Mouse (Mus musculus): ENCODE measurements around the gene Runx3. TPM values are rescaled to one million over a fixed set of nuclear protein-coding genes. Genes with fewer than 3 reads are reported as not detected.
"Not testable (repeated sequence)": the region's sequence is repeated elsewhere in the genome, so short reads cannot be mapped to it uniquely, and the experiment has no call there.

The Runx3 gene
- polyA plus RNA-seq, 1 experiment from 2014 or later = 0.83 TPM

GRCm38 (mm10) chr4:135181819-135182218 lies 61.4 kb downstream of the Runx3 start:
- H3K27me3 ChIP-seq = no peaks in the 10 kb centered on the region
- H3K36me3 ChIP-seq = no peaks in the 10 kb centered on the region
- no peak for ATAC-seq (ENCODE audit: low read depth)
- no peak overlapping the region for H3K4me3 ChIP-seq (replicated peaks)
- no peaks in the 10 kb centered on the region for H3K9me3 ChIP-seq (replicated peaks)
- no peak overlapping the region for H3K4me2 ChIP-seq
- no peak for DNase-seq
- H3K9ac ChIP-seq = no peak overlapping the region
- 48% methylated on average over 4 of the region's 4 CpGs for WGBS (ENCODE audit: insufficient replicate concordance)
- no peak overlapping the region for H3K27ac ChIP-seq
- H3K4me1 ChIP-seq (replicated peaks) = peaks cover 6% of the 10 kb centered on the region; the same call in 1 of the 2 replicates

GRCm38 (mm10) chr4:135184277-135184676 lies 63.8 kb downstream of the Runx3 start:
- not testable (repeated sequence) for DNase-seq; H3K9ac ChIP-seq; H3K4me1 ChIP-seq (replicated peaks); H3K27ac ChIP-seq; ATAC-seq (ENCODE audit: low read depth); H3K36me3 ChIP-seq; H3K4me3 ChIP-seq (replicated peaks); H3K27me3 ChIP-seq; H3K9me3 ChIP-seq (replicated peaks); H3K4me2 ChIP-seq
- WGBS (ENCODE audit: insufficient replicate concordance) = 85% methylated on average over 7 of the region's 13 CpGs

GRCm38 (mm10) chr4:135189452-135190008 lies 69.1 kb downstream of the Runx3 start:
- Histone ChIP-seq H3K9me3 (replicated peaks) (no peaks in the 10 kb centered on the region), H3K36me3 (no peaks in the 10 kb centered on the region), H3K27me3 (peaks cover 9% of the 10 kb centered on the region; the same call in 1 of the 2 replicates), H3K9ac (no peak overlapping the region), H3K4me2 (no peak overlapping the region), H3K27ac (no peak overlapping the region), H3K4me1 (replicated peaks) (no peaks in the 10 kb centered on the region), H3K4me3 (replicated peaks) (no peak overlapping the region)
- DNase-seq (no peak), ATAC-seq (ENCODE audit: low read depth) (no peak)
- WGBS (ENCODE audit: insufficient replicate concordance) = 71% methylated on average over 12 of the region's 12 CpGs

GRCm38 (mm10) chr4:135190364-135190763 lies 69.9 kb downstream of the Runx3 start:
- Histone ChIP-seq H3K27ac (no peak overlapping the region), H3K4me2 (no peak overlapping the region), H3K36me3 (no peaks in the 10 kb centered on the region), H3K4me3 (replicated peaks) (no peak overlapping the region), H3K9ac (no peak overlapping the region), H3K27me3 (peaks cover 9% of the 10 kb centered on the region; the same call in 1 of the 2 replicates), H3K4me1 (replicated peaks) (no peaks in the 10 kb centered on the region), H3K9me3 (replicated peaks) (no peaks in the 10 kb centered on the region)
- no peak for DNase-seq
- no peak for ATAC-seq (ENCODE audit: low read depth)
- 79% methylated on average over 1 of the region's 1 CpGs for WGBS (ENCODE audit: insufficient replicate concordance)

- ATAC-seq (ENCODE audit: low read depth) = no peak
- WGBS (ENCODE audit: insufficient replicate concordance) = 25% methylated on average over 1 of the region's 1 CpGs
These were observed 70.7 kb downstream of the Runx3 start for GRCm38 (mm10) chr4:135191185-135191584.

GRCm38 (mm10) chr4:135191604-135192003 lies 71.2 kb downstream of the Runx3 start:
- DNase-seq (no peak), ATAC-seq (ENCODE audit: low read depth) (no peak)
- WGBS (ENCODE audit: insufficient replicate concordance) = 70% methylated on average over 11 of the region's 11 CpGs
- Histone ChIP-seq H3K27ac (no peak overlapping the region), H3K9ac (no peak overlapping the region), H3K36me3 (no peaks in the 10 kb centered on the region), H3K4me2 (no peak overlapping the region), H3K27me3 (peaks cover 9% of the 10 kb centered on the region; the same call in 1 of the 2 replicates), H3K4me1 (replicated peaks) (no peaks in the 10 kb centered on the region), H3K4me3 (replicated peaks) (no peak overlapping the region), H3K9me3 (replicated peaks) (no peaks in the 10 kb centered on the region)

More at GRCm38 (mm10) chr4:135191185-135191584, 70.7 kb downstream of the Runx3 start:
- Histone ChIP-seq H3K4me2 (no peak overlapping the region), H3K27ac (no peak overlapping the region), H3K9ac (no peak overlapping the region), H3K4me1 (replicated peaks) (no peaks in the 10 kb centered on the region), H3K9me3 (replicated peaks) (no peaks in the 10 kb centered on the region), H3K36me3 (no peaks in the 10 kb centered on the region), H3K4me3 (replicated peaks) (no peak overlapping the region), H3K27me3 (peaks cover 9% of the 10 kb centered on the region; the same call in 1 of the 2 replicates)
- DNase-seq = no peak

GRCm38 (mm10) chr4:135192841-135193240 lies 72.4 kb downstream of the Runx3 start:
- no peak for DNase-seq
- Histone ChIP-seq H3K4me3 (replicated peaks) (no peak overlapping the region), H3K9me3 (replicated peaks) (no peaks in the 10 kb centered on the region), H3K9ac (no peak overlapping the region), H3K36me3 (no peaks in the 10 kb centered on the region), H3K27me3 (peaks cover 18% of the 10 kb centered on the region; the same call in 1 of the 2 replicates), H3K27ac (no peak overlapping the region), H3K4me2 (no peak overlapping the region), H3K4me1 (replicated peaks) (no peaks in the 10 kb centered on the region)
- no peak for ATAC-seq (ENCODE audit: low read depth)
- 44% methylated on average over 5 of the region's 5 CpGs for WGBS (ENCODE audit: insufficient replicate concordance)

- ATAC-seq (ENCODE audit: low read depth) (no peak), DNase-seq (no peak)
- peaks cover 1% of the 10 kb centered on the region for H3K4me1 ChIP-seq (replicated peaks)
- H3K4me3 ChIP-seq (replicated peaks) = no peak overlapping the region
- no peaks in the 10 kb centered on the region for H3K9me3 ChIP-seq (replicated peaks)
- no peak overlapping the region for H3K27ac ChIP-seq
- 71% methylated on average over 8 of the region's 8 CpGs for WGBS (ENCODE audit: insufficient replicate concordance)
- no peaks in the 10 kb centered on the region for H3K36me3 ChIP-seq
- peaks cover 15% of the 10 kb centered on the region; the same call in 1 of the 2 replicates for H3K27me3 ChIP-seq
- H3K4me2 ChIP-seq = no peak overlapping the region
- H3K9ac ChIP-seq = no peak overlapping the region
These were observed 77.4 kb downstream of the Runx3 start for GRCm38 (mm10) chr4:135197857-135198256.

- Histone ChIP-seq H3K27me3 (peaks cover 36% of the 10 kb centered on the region), H3K4me3 (replicated peaks) (no peak overlapping the region), H3K9ac (no peak overlapping the region), H3K36me3 (no peaks in the 10 kb centered on the region), H3K4me1 (replicated peaks) (peaks cover 34% of the 10 kb centered on the region), H3K4me2 (no peak overlapping the region), H3K9me3 (replicated peaks) (no peaks in the 10 kb centered on the region), H3K27ac (no peak overlapping the region)
- ATAC-seq (ENCODE audit: low read depth) (no peak), DNase-seq (no peak)
- WGBS (ENCODE audit: insufficient replicate concordance) = 83% methylated on average over 16 of the region's 16 CpGs
These were observed 81.3 kb downstream of the Runx3 start for GRCm38 (mm10) chr4:135201771-135202170.

- H3K27me3 ChIP-seq = peaks cover 30% of the 10 kb centered on the region
- no peak for DNase-seq
- no peaks in the 10 kb centered on the region for H3K36me3 ChIP-seq
- peaks cover 34% of the 10 kb centered on the region for H3K4me1 ChIP-seq (replicated peaks)
- WGBS (ENCODE audit: insufficient replicate concordance) = 3% methylated on average over 14 of the region's 14 CpGs
- no peak overlapping the region for H3K27ac ChIP-seq
- peak overlapping the region; percentile 66 for H3K4me2 ChIP-seq
- ATAC-seq (ENCODE audit: low read depth) = no peak
- no peaks in the 10 kb centered on the region for H3K9me3 ChIP-seq (replicated peaks)
- peak overlapping the region; percentile 44 for H3K4me3 ChIP-seq (replicated peaks)
- H3K9ac ChIP-seq = peak overlapping the region; percentile 46; the same call in 1 of the 2 replicates
These were observed 82.8 kb downstream of the Runx3 start for GRCm38 (mm10) chr4:135203279-135203678.

- peak overlapping the region; percentile 66 for H3K4me2 ChIP-seq
- WGBS (ENCODE audit: insufficient replicate concordance) = 21% methylated on average over 17 of the region's 17 CpGs
- H3K9me3 ChIP-seq (replicated peaks) = no peaks in the 10 kb centered on the region
- no peak overlapping the region for H3K27ac ChIP-seq
- H3K9ac ChIP-seq = peak overlapping the region; percentile 46; the same call in 1 of the 2 replicates
- H3K27me3 ChIP-seq = peaks cover 30% of the 10 kb centered on the region
- DNase-seq = no peak
- H3K4me3 ChIP-seq (replicated peaks) = peak overlapping the region; percentile 44
- H3K36me3 ChIP-seq = no peaks in the 10 kb centered on the region
- ATAC-seq (ENCODE audit: low read depth) = no peak
- H3K4me1 ChIP-seq (replicated peaks) = peaks cover 34% of the 10 kb centered on the region
These were observed 83.5 kb downstream of the Runx3 start for GRCm38 (mm10) chr4:135203806-135204560.
